Mouse (Mus musculus) liver, embryonic 15.5 days (tissue): ENCODE measurements around the gene Klhl42. TPM values are rescaled to one million over a fixed set of nuclear protein-coding genes. Genes with fewer than 3 reads are reported as not detected.

Experiments used
- ATAC-seq: fragments of 200-750 bp; cut with Nextera tagmentation; 2 replicates; pipeline ENCODE4 v1.8.0; 2017; ENCODE audit warnings: moderate number of reproducible peaks, mild to moderate bottlenecking, moderate library complexity; ENCODE audit not compliant: insufficient read depth
- H3K27ac ChIP-seq: fragments of 300-500 bp; sonication (generic); replicated peaks from 2 replicates; pipeline ENCODE4 v1.5.1; 2015; ENCODE audit warnings: mild to moderate bottlenecking, inconsistent platforms
- H3K27me3 ChIP-seq: fragments of 300-500 bp; sonication (generic); 2 replicates; pipeline ENCODE4 v1.6.1; 2015; ENCODE audit warnings: mild to moderate bottlenecking, inconsistent platforms
- H3K36me3 ChIP-seq: fragments of 300-500 bp; sonication (generic); replicated peaks from 2 replicates; pipeline ENCODE4 v1.6.1; 2015; ENCODE audit warnings: moderate library complexity, mild to moderate bottlenecking, inconsistent platforms
- H3K4me1 ChIP-seq: fragments of 300-500 bp; sonication (generic); replicated peaks from 2 replicates; pipeline ENCODE4 v1.6.1; 2015; ENCODE audit warnings: inconsistent platforms
- H3K4me2 ChIP-seq: fragments of 300-500 bp; sonication (generic); 2 replicates; pipeline ENCODE4 v1.6.1; 2015; ENCODE audit warnings: moderate library complexity, mild to moderate bottlenecking, inconsistent platforms
- H3K4me3 ChIP-seq: fragments of 300-500 bp; sonication (generic); replicated peaks from 2 replicates; pipeline ENCODE4 v1.5.1; 2015; ENCODE audit warnings: mild to moderate bottlenecking, inconsistent platforms
- H3K9ac ChIP-seq: fragments of 300-500 bp; sonication (generic); 2 replicates; pipeline ENCODE4 v1.6.1; 2015; ENCODE audit warnings: moderate library complexity, mild to moderate bottlenecking, inconsistent platforms
- H3K9me3 ChIP-seq: fragments of 300-500 bp; sonication (generic); replicated peaks from 2 replicates; pipeline ENCODE4 v1.6.1; 2016; ENCODE audit warnings: inconsistent platforms
- WGBS: fragments of 180-500 bp; shearing (Covaris S2); methylation state at CpG from one replicate; pipeline ENCODE4 v1.1.7; 2015; ENCODE audit warnings: mixed read lengths; ENCODE audit not compliant: insufficient replicate concordance; 5-methylcytosine and 5-hydroxymethylcytosine counted together
- polyA plus RNA-seq: library from polyadenylated mRNA; unstranded; fragments of >200 nt; fragmentation: Nextera tagmentation; extraction: Ambion mirVana; gene quantifications from 2 replicates; pipeline ENCODE4 v1.2.1, GENCODE M21; 2015

Gene Klhl42
- polyA plus RNA-seq, 1 experiment from 2014 or later: 1.8 TPM

DNA sequence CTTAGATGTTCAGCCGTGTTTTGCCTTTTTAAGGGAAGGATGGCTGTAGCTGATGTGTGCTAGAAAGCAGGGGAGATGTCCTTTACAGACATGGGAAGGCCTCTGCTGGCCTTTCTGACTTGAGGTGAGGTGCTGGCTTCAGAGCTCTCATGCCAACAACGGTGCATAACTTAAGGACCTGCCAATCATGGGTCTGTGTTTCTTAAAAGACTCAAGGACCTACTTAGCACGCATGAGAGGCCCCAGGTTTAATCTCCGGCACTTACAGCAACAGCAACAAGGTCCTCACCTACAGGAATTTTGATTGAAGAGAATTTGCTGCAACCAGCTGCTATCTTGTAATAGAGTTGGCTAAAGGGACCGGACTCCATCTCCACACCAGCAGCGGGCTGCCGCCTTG is 18.1 kb downstream of the Klhl42 start:
- H3K4me1 ChIP-seq: no peaks in the 10 kb centered on the region
- no peak for ATAC-seq
- WGBS: 82% methylated on average over 7 of the region's 7 CpGs
- H3K36me3 ChIP-seq: peaks cover 30% of the 10 kb centered on the region
- no peak overlapping the region for H3K27ac ChIP-seq
- H3K4me2 ChIP-seq: no peak overlapping the region
- no peaks in the 10 kb centered on the region for H3K27me3 ChIP-seq
- H3K9ac ChIP-seq: no peak overlapping the region
- H3K9me3 ChIP-seq: no peaks in the 10 kb centered on the region
- H3K4me3 ChIP-seq: no peak overlapping the region

DNA sequence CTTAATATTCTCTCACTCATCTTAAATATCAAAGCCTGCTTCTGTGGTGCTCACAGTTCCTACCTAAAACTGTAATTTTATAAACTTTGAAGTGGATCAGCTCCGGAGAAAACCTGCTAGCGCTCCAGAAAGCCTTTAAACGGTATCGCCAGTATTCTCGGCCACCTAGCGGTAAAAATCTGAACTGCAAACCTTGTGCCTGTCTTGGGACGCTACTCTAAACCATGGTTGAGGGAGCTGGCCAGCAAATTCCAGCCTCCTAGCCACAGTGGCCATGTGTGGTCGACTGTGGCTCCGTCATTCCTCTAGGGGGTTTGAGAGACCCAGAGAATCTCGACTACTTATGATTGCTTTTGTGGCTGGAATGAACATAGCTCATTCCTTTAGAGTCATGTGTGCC is 25.4 kb downstream of the Klhl42 start:
- H3K36me3 ChIP-seq: no peaks in the 10 kb centered on the region
- H3K9me3 ChIP-seq: no peaks in the 10 kb centered on the region
- ATAC-seq: no peak
- H3K4me1 ChIP-seq: no peaks in the 10 kb centered on the region
- H3K27ac ChIP-seq: no peak overlapping the region
- WGBS: 8% methylated on average over 10 of the region's 10 CpGs
- H3K4me3 ChIP-seq: no peak overlapping the region
- no peaks in the 10 kb centered on the region for H3K27me3 ChIP-seq
- no peak overlapping the region for H3K4me2 ChIP-seq
- H3K9ac ChIP-seq: no peak overlapping the region

DNA sequence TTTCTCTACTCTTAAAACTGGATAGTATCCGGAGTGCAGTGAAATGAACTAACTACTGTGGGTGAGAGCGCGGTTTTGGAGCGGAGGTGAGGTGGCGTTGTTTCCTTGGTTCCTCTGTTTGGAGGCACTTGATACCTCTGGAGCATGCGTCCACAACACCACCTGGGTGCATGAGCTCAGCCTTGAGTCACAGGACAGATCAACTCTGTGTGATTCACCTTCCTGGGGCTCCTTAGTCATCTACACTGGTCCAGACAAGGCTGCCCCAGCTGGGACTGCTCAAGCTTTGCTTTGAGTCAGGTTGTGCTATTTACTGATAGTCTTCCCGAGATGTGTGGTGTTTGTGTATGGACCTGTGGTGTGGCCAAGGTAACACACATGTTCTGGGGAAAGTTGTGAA is 26.6 kb downstream of the Klhl42 start:
- ATAC-seq: no peak

DNA sequence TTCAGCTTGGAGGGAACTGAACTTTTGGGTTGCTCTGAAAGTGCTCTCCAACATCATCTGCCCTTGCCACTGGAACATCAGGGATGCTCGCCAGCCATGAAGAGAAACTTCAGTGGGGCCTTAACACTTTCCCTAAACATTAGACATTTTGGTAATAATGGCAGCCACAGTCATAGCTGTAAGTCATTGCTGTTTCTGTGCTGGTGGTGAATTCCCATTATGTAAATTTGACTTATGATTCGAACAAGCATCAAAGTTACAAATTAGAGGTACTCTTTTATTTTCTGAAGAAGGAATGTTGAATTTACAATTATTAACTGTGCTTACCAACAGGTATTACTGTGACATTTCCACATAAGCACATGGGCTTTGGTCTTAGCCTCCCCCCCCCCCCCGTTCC is 27.0 kb downstream of the Klhl42 start:
- no peak overlapping the region for H3K4me3 ChIP-seq
- H3K36me3 ChIP-seq: no peaks in the 10 kb centered on the region
- H3K4me2 ChIP-seq: no peak overlapping the region
- no peak overlapping the region for H3K9ac ChIP-seq
- ATAC-seq: no peak
- no peak overlapping the region for H3K27ac ChIP-seq
- no peaks in the 10 kb centered on the region for H3K27me3 ChIP-seq
- no peaks in the 10 kb centered on the region for H3K4me1 ChIP-seq
- H3K9me3 ChIP-seq: no peaks in the 10 kb centered on the region
- 52% methylated on average over 3 of the region's 3 CpGs for WGBS

More for the DNA sequence above, 26.6 kb downstream of the Klhl42 start:
- H3K36me3 ChIP-seq: no peaks in the 10 kb centered on the region
- H3K4me1 ChIP-seq: no peaks in the 10 kb centered on the region
- no peak overlapping the region for H3K9ac ChIP-seq
- no peaks in the 10 kb centered on the region for H3K9me3 ChIP-seq
- WGBS: 74% methylated on average over 7 of the region's 7 CpGs
- no peaks in the 10 kb centered on the region for H3K27me3 ChIP-seq
- H3K27ac ChIP-seq: no peak overlapping the region
- H3K4me3 ChIP-seq: no peak overlapping the region
- no peak overlapping the region for H3K4me2 ChIP-seq

DNA sequence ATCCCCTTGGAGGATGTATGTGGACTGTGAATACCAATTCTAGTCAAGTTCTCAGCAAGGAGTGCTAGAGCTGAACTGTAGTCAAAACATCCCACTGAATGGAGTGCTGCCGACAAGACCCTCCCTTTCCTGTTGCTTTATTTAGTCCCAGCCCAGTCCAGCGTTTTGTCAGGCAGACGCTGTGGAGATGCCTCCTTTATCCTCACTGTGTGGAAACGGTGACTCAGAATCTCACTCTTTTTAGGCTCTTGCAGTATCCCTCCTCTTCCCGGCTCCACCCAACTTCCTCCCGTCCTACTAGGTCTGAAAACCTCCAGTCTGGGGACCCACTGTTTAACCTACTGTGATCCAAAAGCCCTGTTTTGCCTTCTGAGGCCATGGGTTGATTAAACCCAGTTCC is 30.1 kb downstream of the Klhl42 start:
- H3K4me3 ChIP-seq: no peak overlapping the region
- no peaks in the 10 kb centered on the region for H3K4me1 ChIP-seq
- no peaks in the 10 kb centered on the region for H3K36me3 ChIP-seq
- no peak overlapping the region for H3K9ac ChIP-seq
- WGBS: 23% methylated on average over 6 of the region's 6 CpGs
- no peaks in the 10 kb centered on the region for H3K9me3 ChIP-seq
- H3K4me2 ChIP-seq: no peak overlapping the region
- no peak for ATAC-seq
- no peak overlapping the region for H3K27ac ChIP-seq
- no peaks in the 10 kb centered on the region for H3K27me3 ChIP-seq

DNA sequence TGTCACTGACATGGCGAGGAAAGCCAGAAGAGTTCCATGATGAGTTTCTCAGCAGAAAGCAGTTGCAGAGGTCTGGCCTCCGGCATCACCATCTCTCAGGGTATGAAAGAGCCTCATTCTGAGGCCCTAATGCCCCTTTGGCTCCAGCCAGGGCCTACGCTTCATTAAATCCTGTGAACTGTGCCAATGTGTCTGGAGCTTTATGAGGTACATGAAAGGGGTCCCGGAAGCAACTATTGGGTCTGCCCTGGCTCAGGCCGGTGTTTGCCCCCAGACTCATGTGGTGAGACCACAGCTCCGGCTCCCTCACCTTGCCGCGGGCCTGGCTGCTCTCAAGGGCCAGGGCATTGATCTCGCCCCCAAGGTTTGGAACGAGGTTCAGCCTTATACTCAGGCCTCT is 36.1 kb downstream of the Klhl42 start:
- 78% methylated on average over 10 of the region's 10 CpGs for WGBS
- no peak overlapping the region for H3K4me2 ChIP-seq
- no peaks in the 10 kb centered on the region for H3K4me1 ChIP-seq
- no peak overlapping the region for H3K9ac ChIP-seq
- H3K9me3 ChIP-seq: no peaks in the 10 kb centered on the region
- no peak overlapping the region for H3K4me3 ChIP-seq
- H3K27ac ChIP-seq: no peak overlapping the region
- no peaks in the 10 kb centered on the region for H3K36me3 ChIP-seq
- no peak for ATAC-seq
- no peaks in the 10 kb centered on the region for H3K27me3 ChIP-seq

DNA sequence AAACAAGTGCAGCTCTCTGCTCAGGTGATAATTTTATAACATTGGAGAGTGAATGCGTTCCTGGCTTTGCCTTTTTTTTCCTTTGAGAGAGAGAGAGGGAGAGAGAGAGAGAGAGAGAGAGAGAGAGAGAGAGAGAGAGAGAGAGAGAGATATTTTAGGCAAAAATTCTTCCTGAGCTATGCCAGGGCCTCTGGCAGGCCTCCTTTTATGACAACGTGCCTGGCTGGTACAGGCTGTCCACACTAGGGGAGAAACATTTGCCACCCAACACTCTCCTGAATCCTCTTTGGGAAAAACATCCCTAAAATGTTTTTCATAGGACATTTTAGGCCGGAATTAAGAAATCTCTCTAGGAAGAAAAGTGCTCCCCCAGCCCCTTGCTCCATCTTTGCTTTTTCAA is 47.1 kb downstream of the Klhl42 start:
- ATAC-seq: no peak
- Histone ChIP-seq H3K9ac (no peak overlapping the region), H3K9me3 (no peaks in the 10 kb centered on the region), H3K27ac (no peak overlapping the region), H3K4me1 (no peaks in the 10 kb centered on the region), H3K4me3 (no peak overlapping the region), H3K36me3 (no peaks in the 10 kb centered on the region), H3K27me3 (no peaks in the 10 kb centered on the region), H3K4me2 (no peak overlapping the region)
- WGBS: 55% methylated on average over 3 of the region's 3 CpGs

DNA sequence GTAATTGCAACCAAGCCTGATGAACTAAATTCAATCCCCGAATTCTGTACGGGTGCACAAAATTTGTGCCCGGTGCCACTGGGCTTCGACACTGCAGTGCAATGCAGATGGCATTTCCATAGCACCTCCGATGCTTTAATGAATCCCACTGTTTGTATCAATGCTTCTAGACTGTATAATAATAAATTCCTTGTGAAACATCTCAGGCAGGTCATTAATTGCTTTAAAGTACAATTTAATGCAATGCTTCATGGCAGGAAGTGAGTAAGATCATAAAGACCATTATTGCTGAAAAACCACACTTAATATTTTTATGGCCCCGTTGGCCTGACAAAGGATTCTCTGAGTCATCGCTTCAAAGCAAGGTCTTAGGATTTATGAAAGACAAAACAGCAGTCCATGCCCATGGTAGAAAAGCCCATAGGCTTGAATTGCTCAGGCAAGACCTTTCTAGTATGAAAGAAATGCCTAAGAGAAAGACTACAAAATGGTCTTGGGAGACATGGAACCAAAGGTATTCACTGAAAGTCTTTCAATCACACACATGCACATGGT is 49.5 kb downstream of the Klhl42 start:
- Histone ChIP-seq H3K4me2 (no peak overlapping the region), H3K9ac (no peak overlapping the region), H3K27ac (no peak overlapping the region), H3K27me3 (no peaks in the 10 kb centered on the region), H3K9me3 (no peaks in the 10 kb centered on the region), H3K4me1 (no peaks in the 10 kb centered on the region), H3K4me3 (no peak overlapping the region), H3K36me3 (no peaks in the 10 kb centered on the region)
- no peak for ATAC-seq
- 77% methylated on average over 7 of the region's 7 CpGs for WGBS

DNA sequence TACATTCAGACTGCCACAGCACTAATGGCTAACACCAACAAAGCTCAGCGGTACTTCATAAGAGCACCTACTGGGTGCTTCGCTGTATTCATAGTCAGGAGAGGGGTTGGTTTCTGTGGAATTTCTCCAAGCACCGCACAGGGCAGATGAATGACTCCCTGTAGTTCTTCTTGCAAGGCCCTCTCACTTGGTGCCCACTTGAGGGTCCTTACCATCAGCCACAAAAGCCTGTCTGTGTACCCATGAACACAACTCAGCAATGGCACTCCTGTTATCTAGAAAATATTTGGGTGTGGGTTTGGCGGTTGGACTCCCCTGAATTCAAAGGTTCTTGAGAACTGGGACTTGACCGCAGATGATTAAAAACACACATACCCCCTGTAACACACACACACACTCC is 53.5 kb downstream of the Klhl42 start:
- Histone ChIP-seq H3K4me1 (no peaks in the 10 kb centered on the region), H3K4me2 (no peak overlapping the region), H3K9me3 (no peaks in the 10 kb centered on the region), H3K9ac (no peak overlapping the region), H3K27me3 (no peaks in the 10 kb centered on the region), H3K36me3 (no peaks in the 10 kb centered on the region), H3K27ac (no peak overlapping the region), H3K4me3 (no peak overlapping the region)
- no peak for ATAC-seq
- WGBS: 74% methylated on average over 5 of the region's 5 CpGs

DNA sequence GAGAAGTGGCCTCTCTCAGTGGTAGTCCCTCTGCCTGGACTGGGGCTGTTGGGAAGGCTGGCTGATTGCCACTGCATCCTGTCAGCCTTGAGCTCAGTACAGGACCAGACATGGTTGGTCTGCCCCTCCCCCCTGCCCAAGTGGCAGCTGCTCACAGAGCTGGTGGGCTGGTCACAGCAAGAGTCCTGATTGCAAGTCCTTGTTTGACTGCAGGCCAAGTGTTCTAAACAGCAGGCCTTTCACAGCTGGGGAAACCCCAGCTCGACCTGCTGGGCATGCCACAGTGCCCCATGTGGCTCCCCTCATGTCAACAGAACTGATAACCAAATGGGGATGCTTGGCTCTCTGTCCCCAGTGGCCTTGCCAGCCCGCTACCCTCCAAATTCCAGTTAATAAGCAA is 54.1 kb downstream of the Klhl42 start:
- WGBS: 38% methylated on average over 2 of the region's 2 CpGs
- Histone ChIP-seq H3K4me1 (no peaks in the 10 kb centered on the region), H3K27me3 (no peaks in the 10 kb centered on the region), H3K9me3 (no peaks in the 10 kb centered on the region), H3K4me2 (no peak overlapping the region), H3K4me3 (no peak overlapping the region), H3K9ac (no peak overlapping the region), H3K27ac (no peak overlapping the region), H3K36me3 (no peaks in the 10 kb centered on the region)
- ATAC-seq: no peak

DNA sequence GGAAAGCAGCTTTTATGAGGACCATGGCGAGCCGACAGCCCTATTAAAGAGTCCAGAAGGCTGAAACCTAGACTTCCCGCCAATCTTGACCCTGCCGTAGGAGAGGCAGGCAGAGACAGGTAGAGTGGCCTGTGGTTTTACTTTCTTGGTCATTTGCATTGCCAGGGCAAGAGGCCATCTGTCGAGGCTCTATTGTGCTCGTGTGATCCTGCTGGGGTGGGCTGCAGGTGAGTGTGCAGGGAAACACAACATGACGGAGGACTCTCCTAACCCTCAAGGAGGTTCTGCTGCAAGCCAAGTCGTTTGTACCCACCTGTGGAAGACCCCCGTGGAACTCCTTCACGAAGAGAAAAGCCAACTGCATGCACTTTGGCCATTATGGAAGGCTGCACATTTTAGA is 54.6 kb downstream of the Klhl42 start:
- H3K4me2 ChIP-seq: no peak overlapping the region
- H3K4me3 ChIP-seq: no peak overlapping the region
- H3K9me3 ChIP-seq: no peaks in the 10 kb centered on the region
- H3K27me3 ChIP-seq: no peaks in the 10 kb centered on the region
- H3K27ac ChIP-seq: no peak overlapping the region
- no peak overlapping the region for H3K9ac ChIP-seq
- WGBS: 59% methylated on average over 10 of the region's 10 CpGs
- ATAC-seq: no peak
- no peaks in the 10 kb centered on the region for H3K4me1 ChIP-seq
- H3K36me3 ChIP-seq: no peaks in the 10 kb centered on the region

DNA sequence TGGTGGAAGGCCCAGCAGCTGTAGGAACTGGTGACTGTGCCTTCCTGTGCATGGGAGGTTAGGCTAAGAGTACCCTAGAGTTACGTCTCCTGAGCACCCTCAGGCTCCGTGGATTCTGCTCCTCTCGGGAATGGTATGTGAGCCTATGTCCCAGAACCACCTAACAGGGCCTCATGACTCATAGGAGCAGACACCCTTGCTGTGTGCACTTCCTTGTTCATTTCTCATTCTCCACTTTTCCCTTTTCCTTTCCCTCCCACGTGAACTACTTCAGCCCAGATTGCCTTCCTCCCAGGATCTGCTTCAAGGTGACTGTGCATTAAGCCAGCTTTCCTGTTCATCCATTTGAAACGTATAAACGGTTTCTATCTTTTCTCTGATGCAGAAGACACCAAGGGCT is 59.9 kb downstream of the Klhl42 start:
- no peaks in the 10 kb centered on the region for H3K4me1 ChIP-seq
- ATAC-seq: no peak
- no peak overlapping the region for H3K4me2 ChIP-seq
- H3K27ac ChIP-seq: no peak overlapping the region
- no peak overlapping the region for H3K9ac ChIP-seq
- no peaks in the 10 kb centered on the region for H3K36me3 ChIP-seq
- no peaks in the 10 kb centered on the region for H3K9me3 ChIP-seq
- WGBS: 53% methylated on average over 6 of the region's 6 CpGs
- H3K4me3 ChIP-seq: no peak overlapping the region
- H3K27me3 ChIP-seq: no peaks in the 10 kb centered on the region
